Mouse (Mus musculus) embryo, embryonic 10.5 days (tissue): ENCODE measurements around the gene Ccl11.

Source experiments
- DNase-seq: peaks from one replicate; pipeline ENCODE4 v3.0.0-alpha.2; 2015; ENCODE audit warnings: low spot score

Gene Ccl11

GRCm38 (mm10) chr11:82057646-82058045 is at the start of gene Ccl11:
Ccl11 (plus strand) TSS chr11:82057823.
- DNase-seq, result no peak

DNA sequence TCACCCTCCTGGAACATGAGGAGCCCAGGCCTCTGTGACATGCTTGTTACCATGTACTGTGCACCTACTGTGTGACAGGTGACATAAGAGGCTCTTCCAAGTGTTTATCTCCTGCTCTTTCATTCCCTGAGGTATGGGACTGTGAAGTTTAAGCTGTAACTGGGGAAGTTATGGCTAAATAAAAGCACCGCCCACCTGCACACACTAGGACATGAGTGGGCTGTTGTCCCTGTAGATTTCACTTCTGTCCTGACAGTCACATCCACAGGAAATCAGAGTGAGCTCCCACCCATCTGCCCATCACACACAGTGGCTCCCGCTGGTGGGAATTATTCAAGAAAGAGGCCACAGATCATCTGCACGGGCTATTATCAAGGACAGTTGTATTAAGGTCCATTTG is 47.5 kb upstream of the Ccl11 start:
- no peak for DNase-seq

- DNase-seq, result no peak
Observed at GRCm38 (mm10) chr11:82011411-82012193, 46.0 kb upstream of the Ccl11 start.

DNA sequence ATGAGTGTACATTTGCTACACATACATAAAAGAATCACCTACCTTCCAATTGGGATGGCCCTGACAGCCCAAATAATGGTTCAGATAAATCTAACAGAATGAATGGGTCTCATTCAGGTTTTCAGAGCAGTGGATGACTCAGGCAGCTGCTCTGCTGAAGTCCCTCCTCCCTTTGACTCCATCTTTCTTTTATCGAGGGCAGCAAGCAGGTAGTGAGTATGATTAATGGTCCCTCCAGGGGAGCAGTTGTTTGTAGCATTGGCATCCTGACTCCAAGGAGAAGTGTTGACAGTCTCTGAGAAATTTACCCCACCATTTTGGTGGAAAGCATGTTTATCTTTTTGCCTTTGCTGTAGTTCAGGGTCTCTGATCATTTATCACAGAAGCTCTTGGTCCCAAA is 43.9 kb upstream of the Ccl11 start:
- no peak for DNase-seq

- no peak for DNase-seq
Observed at GRCm38 (mm10) chr11:82015066-82015465, 42.6 kb upstream of the Ccl11 start.

- no peak for DNase-seq
Observed at GRCm38 (mm10) chr11:82016181-82016780, 41.3 kb upstream of the Ccl11 start.

GRCm38 (mm10) chr11:82019389-82019788 is 38.2 kb upstream of the Ccl11 start:
- no peak for DNase-seq

- DNase-seq, result no peak
Observed at GRCm38 (mm10) chr11:82019793-82020192, 37.8 kb upstream of the Ccl11 start.

- no peak for DNase-seq
Observed at GRCm38 (mm10) chr11:82021406-82021805, 36.2 kb upstream of the Ccl11 start.

GRCm38 (mm10) chr11:82022504-82023056 is 35.0 kb upstream of the Ccl11 start:
- no peak for DNase-seq

DNA sequence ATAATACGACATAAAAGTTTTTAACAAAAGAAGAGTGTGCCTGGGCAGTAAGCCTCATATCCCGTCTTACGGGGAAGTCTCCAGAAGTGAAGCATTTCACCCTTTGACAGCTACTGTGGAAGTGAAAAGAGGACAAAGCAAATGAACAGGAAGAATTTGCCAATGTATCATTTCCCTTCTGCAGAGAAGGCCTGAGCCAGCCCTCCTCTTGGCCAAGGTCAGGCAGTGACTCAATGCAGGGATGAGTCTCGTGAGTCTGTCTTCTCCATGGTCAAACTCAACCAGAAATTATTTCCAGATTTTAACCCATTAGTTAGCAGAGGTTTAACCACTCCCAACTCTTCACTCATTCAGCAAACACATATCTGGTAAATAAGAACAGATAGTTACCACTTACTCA is 33.9 kb upstream of the Ccl11 start:
- DNase-seq, result no peak

GRCm38 (mm10) chr11:82030171-82030570 is 27.5 kb upstream of the Ccl11 start:
- no peak for DNase-seq

GRCm38 (mm10) chr11:82032136-82032535 is 25.5 kb upstream of the Ccl11 start:
- no peak for DNase-seq

- DNase-seq, result peak; percentile 20
Observed at GRCm38 (mm10) chr11:82032678-82033344, 24.8 kb upstream of the Ccl11 start.

GRCm38 (mm10) chr11:82034446-82034845 is 23.2 kb upstream of the Ccl11 start:
- no peak for DNase-seq

GRCm38 (mm10) chr11:82035356-82035755 is 22.3 kb upstream of the Ccl11 start, which contains the start of gene Ccl2:
Ccl2 (plus strand) TSS chr11:82035571.
- DNase-seq, result no peak

- DNase-seq, result no peak
Observed at GRCm38 (mm10) chr11:82035857-82036256, 21.8 kb upstream of the Ccl11 start.

DNA sequence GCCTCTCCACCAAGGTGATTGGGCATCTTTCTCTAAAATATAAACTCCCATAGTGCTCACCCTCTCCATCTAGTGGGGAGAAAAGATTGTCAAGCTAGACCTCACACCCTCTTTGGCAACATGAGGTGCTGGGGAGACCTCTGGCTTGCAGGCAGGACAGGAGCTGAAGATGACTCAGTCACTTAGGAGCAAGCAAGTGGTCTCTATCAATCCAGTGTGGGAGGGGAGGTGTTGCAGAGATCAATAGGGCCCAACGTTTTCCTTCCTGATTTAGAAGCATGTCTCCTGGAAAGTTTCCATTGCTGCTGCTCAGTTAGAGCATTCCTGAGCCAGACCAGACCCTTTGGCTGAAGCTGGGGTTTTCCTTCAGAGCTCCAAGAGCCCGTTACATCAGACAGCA is 19.1 kb upstream of the Ccl11 start, which contains the start of gene Gm17268:
Gene Gm17268, minus strand, starts transcription at position 28 of the 400 bp plus-strand sequence.
- no peak for DNase-seq

DNA sequence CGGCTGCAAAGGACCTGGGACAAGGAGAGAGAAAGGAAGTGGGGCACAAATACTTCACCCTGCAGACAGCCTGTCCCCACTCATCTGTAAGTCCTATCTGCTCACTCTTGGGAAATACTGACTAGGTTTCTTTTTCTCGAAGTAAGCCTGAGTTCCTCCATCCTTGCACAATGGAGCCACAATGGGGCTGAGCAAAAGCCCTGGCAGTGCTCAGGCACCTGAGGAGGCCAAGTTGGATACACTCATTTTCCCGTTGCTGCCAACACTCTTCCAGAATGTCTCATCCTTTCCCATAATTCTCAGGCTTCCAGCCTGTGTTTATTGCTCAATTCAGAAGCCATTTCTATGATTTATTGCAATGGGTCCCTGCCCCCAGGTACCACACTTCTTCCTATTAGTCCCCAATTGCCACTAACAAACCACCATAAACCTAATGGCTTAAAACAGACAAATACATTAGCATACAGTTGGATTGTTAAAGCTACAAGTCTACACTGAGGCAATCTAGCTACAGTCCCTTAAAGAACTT is 18.4 kb upstream of the Ccl11 start:
- no peak for DNase-seq

DNA sequence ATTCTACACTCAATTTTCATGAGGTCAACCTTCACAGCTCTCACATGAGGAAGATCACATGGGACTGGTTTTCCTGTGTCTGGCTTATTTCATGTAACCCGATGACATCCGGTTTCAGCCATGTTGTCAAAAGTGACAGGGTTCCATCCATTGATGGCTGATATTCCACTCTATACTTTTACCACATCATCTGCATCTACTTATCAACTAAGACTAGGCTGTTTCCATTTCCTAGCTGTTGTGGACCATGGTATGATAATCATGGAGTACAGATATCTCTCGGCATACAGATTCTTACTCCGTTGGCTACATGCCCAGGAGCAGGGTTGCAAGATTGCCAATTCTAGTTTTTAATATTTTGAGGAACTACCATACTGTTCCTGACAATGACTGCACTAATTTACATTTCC is 15.9 kb upstream of the Ccl11 start:
- DNase-seq, result no peak

DNA sequence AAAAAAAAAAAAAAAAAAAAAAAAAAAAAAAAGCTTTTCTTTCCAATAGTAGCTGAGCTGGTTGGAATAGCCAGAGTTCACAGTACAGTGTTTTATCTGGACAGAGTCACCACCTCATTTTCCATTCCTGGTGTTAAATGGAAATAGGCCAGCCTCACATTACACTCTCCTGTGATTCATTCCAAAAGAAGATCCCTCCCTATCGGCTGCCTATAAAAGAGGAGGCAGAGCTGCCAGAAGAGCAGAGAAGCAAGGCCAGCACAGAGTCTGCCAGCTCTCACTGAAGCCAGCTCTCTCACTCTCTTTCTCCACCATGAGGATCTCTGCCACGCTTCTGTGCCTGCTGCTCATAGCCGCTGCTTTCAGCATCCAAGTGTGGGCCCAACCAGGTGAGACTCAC is 12.2 kb upstream of the Ccl11 start, which contains the start of gene Ccl7:
Gene Ccl7, plus strand, starts transcription at position 242 of the 400 bp plus-strand sequence.
- DNase-seq, result no peak

GRCm38 (mm10) chr11:82047746-82048415 is 9.7 kb upstream of the Ccl11 start:
- peak; percentile 82 for DNase-seq
